Mouse (Mus musculus) CH12F3 (cell line): ENCODE measurements around the gene Zfp300.

Experiments
- in situ Hi-C: fragments of 300-500 bp; cut with MboI; formaldehyde crosslinking; loops from 2 replicates; pipeline ENCODE4 v1.14.3; 2020; ENCODE audit warnings: low sequenced_read_pairs

The Zfp300 gene

GRCm38 (mm10) chrX:21088983-21089866, at the start of gene Zfp300:
TSS of gene Zfp300 (minus strand) at chrX:21089527.
- in situ Hi-C loops = no loop called here

- in situ Hi-C loops = no loop called here
Observed at GRCm38 (mm10) chrX:21115520-21115919, 26.2 kb upstream of the Zfp300 start, which contains the start of gene Ssxa1. TSS of gene Ssxa1 (plus strand) at chrX:21115820.

- in situ Hi-C loops = no loop called here
Observed at GRCm38 (mm10) chrX:21089867-21090239, 526 bp upstream of the Zfp300 start.

GRCm38 (mm10) chrX:21088645-21088982, 713 bp downstream of the Zfp300 start:
- in situ Hi-C loops = no loop called here

GRCm38 (mm10) chrX:21068106-21068505, 21.2 kb downstream of the Zfp300 start, which contains the start of gene Spaca5:
TSS of gene Spaca5 (plus strand) at chrX:21068406.
- in situ Hi-C loops = no loop called here

- in situ Hi-C loops = no loop called here
Observed at GRCm38 (mm10) chrX:21062544-21062890, 26.8 kb downstream of the Zfp300 start.

GRCm38 (mm10) chrX:21061866-21062543, 27.3 kb downstream of the Zfp300 start, which contains the start of gene Zfp182:
TSS of gene Zfp182 (minus strand) at chrX:21062316.
- in situ Hi-C loops = no loop called here

GRCm38 (mm10) chrX:21061460-21061859, 27.9 kb downstream of the Zfp300 start:
- in situ Hi-C loops = no loop called here
